Mouse (Mus musculus): ENCODE data around the gene Scaf11.

GRCm38 (mm10) chr15:96487066-96487698 lies 26.5 kb upstream of the Scaf11 start:
- no peak for TF ChIP-seq POLR2A (IDR thresholded peaks at IDR 0.05; ENCODE audit: low read depth, low read length)
- TF ChIP-seq CTCF (IDR thresholded peaks at IDR 0.05; ENCODE audit: borderline replicate concordance, insufficient read depth, low read length): no peak
